Mouse (Mus musculus) liver, embryonic 14.5 days (tissue): ENCODE measurements around the gene Dcun1d4.

Experiments used
- CTCF ChIP-seq: IDR thresholded peaks from 2 replicates; pipeline ENCODE4 v1.5.1; 2016; ENCODE audit warnings: antibody characterized with exemption, low read depth, control low read depth
- EP300 ChIP-seq: IDR thresholded peaks from 2 replicates; pipeline ENCODE4 v1.6.1; 2016; ENCODE audit warnings: antibody characterized with exemption, low read depth

DNA sequence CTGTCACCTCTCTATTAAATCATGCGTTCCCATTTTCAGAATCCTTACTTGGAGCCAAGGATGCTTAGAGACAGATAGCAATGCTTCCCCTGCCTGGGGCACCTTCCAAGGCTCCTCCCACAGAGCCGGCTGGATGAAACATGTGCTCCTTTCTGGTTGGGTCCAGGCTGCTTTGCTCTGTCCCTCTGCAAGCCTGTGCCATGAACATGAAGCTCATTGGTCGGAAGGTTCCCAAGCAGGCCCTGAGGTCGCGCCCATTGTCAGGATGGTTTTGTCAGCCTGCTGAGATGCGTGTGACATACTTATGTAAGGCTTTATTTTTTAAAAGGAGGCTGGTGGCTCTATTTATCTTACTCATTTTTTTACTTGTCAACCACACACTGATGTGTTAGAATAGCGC is 95.9 kb downstream of the Dcun1d4 start:
- no peak for TF ChIP-seq CTCF
- no peak for TF ChIP-seq EP300
